Mouse (Mus musculus) lung, postnatal 0 days (tissue): ENCODE data around the gene Sbf1.

Experiments used
- CTCF ChIP-seq: IDR thresholded peaks from 2 replicates; pipeline ENCODE4 v1.5.1; 2016; ENCODE audit warnings: antibody characterized with exemption, mild to moderate bottlenecking
- EP300 ChIP-seq: IDR thresholded peaks from 2 replicates; pipeline ENCODE4 v1.6.1; 2016; ENCODE audit warnings: antibody characterized with exemption, mild to moderate bottlenecking, control low read depth

DNA sequence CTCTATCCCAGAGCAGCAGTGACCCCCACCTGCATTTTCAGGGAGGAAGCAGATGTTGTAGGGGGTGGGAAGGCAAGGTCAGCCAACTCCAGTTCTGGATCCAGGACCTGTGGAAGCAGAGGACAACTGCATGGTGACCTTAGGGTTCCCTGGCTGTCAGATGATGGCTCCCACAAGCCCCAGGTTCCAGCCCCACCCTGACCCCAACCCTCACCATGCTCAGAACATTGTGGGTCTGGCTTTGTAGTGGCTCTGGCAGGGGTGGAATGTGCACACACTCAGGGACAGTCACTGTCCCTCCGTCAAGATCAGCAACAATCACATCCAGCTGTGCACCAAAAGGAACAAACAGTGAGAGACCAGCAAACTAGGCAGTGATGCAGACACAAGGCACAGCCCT, 9.1 kb downstream of the Sbf1 start:
- TF ChIP-seq CTCF (no peak), EP300 (no peak)
